Mouse (Mus musculus): ENCODE data around the gene Rnf130. TPM values are rescaled to one million over a fixed set of nuclear protein-coding genes. Genes with fewer than 3 reads are reported as not detected.

Gene Rnf130
- total and polyA plus RNA-seq, 3 experiments, result not detected

- dilution Hi-C loops (cut with MboI; ENCODE audit: extremely low pct_ligation_motif_present, extremely low pct_unique_long_range_greater_than_20kb, low sequenced_read_pairs), result no loop called here
- H3K4me1 ChIP-seq (ENCODE audit: control insufficient read depth in 1 of 2, insufficient read depth in 2 of 2), result peaks cover 0 to 5% of the 10 kb centered on the region in 2 experiments; a peak in 1 of 4 replicates
- TF ChIP-seq E2F4 (IDR thresholded peaks at IDR 0.05; ENCODE audit: insufficient replicate concordance, low read depth, low read length) (no peak), MAZ (IDR thresholded peaks at IDR 0.05; ENCODE audit: low read depth, low read length) (no peak), GABPA (IDR thresholded peaks at IDR 0.05; ENCODE audit: insufficient replicate concordance, low read depth, low read length) (no peak), NELFE (IDR thresholded peaks at IDR 0.05; ENCODE audit: low read depth, low read length) (no peak), CTCF (conservative IDR thresholded peaks at IDR 0.05 in 1 of 2, IDR thresholded peaks at IDR 0.05 in 1 of 2; ENCODE audit: low read depth in 2 of 2, low read length in 2 of 2) (no peak), MXI1 (IDR thresholded peaks at IDR 0.05; ENCODE audit: low read depth, low read length) (no peak), HCFC1 (IDR thresholded peaks at IDR 0.05; ENCODE audit: low read depth, low read length) (no peak), NRF1 (IDR thresholded peaks at IDR 0.05; ENCODE audit: low read depth, low read length) (no peak), UBTF (IDR thresholded peaks at IDR 0.05; ENCODE audit: low read depth, low read length) (no peak), ZMIZ1 (IDR thresholded peaks at IDR 0.05; ENCODE audit: low read depth, low read length) (no peak), ELF1 (IDR thresholded peaks at IDR 0.05; ENCODE audit: low read depth, low read length) (no peak), ETS1 (conservative IDR thresholded peaks at IDR 0.05; ENCODE audit: low read depth, low read length) (no peak), IRF4 (IDR thresholded peaks at IDR 0.05; ENCODE audit: low read depth, low read length) (no peak), EP300 (IDR thresholded peaks at IDR 0.05; ENCODE audit: low read length) (no peak), RAD21 (IDR thresholded peaks at IDR 0.05; ENCODE audit: low read depth, low read length) (no peak)
- H3K79me2 ChIP-seq (replicated peaks; ENCODE audit: control insufficient read depth, extremely low read depth, insufficient read depth, poor library complexity, severe bottlenecking), result no peaks in the 10 kb centered on the region
- no peak overlapping the region for H3K27ac ChIP-seq (ENCODE audit: insufficient read depth, low read depth)
- in situ Hi-C loops (cut with MboI; ENCODE audit: low pct_ligation_motif_present, low pct_unique_long_range_greater_than_20kb, low sequenced_read_pairs), result no loop called here
- no peak overlapping the region for H3K4me2 ChIP-seq (ENCODE audit: insufficient read depth, low read depth, poor library complexity, severe bottlenecking)
- no peaks in the 10 kb centered on the region for H3K36me3 ChIP-seq (replicated peaks in 1 of 2; ENCODE audit: control insufficient read depth in 1 of 2, insufficient read depth in 1 of 2, low read length in 1 of 2)
- no peak for DNase-seq (ENCODE audit: extremely low read depth)
- H3K4me3 ChIP-seq (replicated peaks in 1 of 3; ENCODE audit: low read depth in 2 of 3, low read length in 2 of 3, poor library complexity in 1 of 3), result no peak overlapping the region
- H3K27me3 ChIP-seq (replicated peaks), result no peaks in the 10 kb centered on the region
- H3K9ac ChIP-seq (ENCODE audit: insufficient read depth, low read depth), result no peak overlapping the region
- no peaks in the 10 kb centered on the region for H3K9me3 ChIP-seq (replicated peaks; ENCODE audit: low read length)
These were observed 25.2 kb downstream of the Rnf130 start for GRCm38 (mm10) chr11:50050392-50050791.

- H3K4me2 ChIP-seq (ENCODE audit: insufficient read depth, low read depth, poor library complexity, severe bottlenecking), result no peak overlapping the region
- no peak overlapping the region for H3K27ac ChIP-seq (ENCODE audit: insufficient read depth, low read depth)
- no peaks in the 10 kb centered on the region for H3K36me3 ChIP-seq (replicated peaks in 1 of 2; ENCODE audit: control insufficient read depth in 1 of 2, insufficient read depth in 1 of 2, low read length in 1 of 2)
- no peak for DNase-seq (ENCODE audit: extremely low read depth)
- H3K27me3 ChIP-seq (replicated peaks), result peaks cover 3% of the 10 kb centered on the region
- dilution Hi-C loops (cut with MboI; ENCODE audit: extremely low pct_ligation_motif_present, extremely low pct_unique_long_range_greater_than_20kb, low sequenced_read_pairs) (no loop called here), in situ Hi-C loops (cut with MboI; ENCODE audit: low pct_ligation_motif_present, low pct_unique_long_range_greater_than_20kb, low sequenced_read_pairs) (no loop called here)
- no peak for TF ChIP-seq E2F4 (IDR thresholded peaks at IDR 0.05; ENCODE audit: insufficient replicate concordance, low read depth, low read length)
- TF ChIP-seq ZKSCAN1 (IDR thresholded peaks at IDR 0.05; ENCODE audit: borderline replicate concordance, low read depth, low read length), result no peak
- TF ChIP-seq SMC3 (IDR thresholded peaks at IDR 0.05; ENCODE audit: low read depth, low read length), result no peak
- no peak for TF ChIP-seq CHD1 (IDR thresholded peaks at IDR 0.05; ENCODE audit: low read depth, low read length)
- TF ChIP-seq RCOR1 (conservative IDR thresholded peaks at IDR 0.05; ENCODE audit: low read depth, low read length), result no peak
- no peak for TF ChIP-seq IRF4 (IDR thresholded peaks at IDR 0.05; ENCODE audit: low read depth, low read length)
- TF ChIP-seq TBP (conservative IDR thresholded peaks at IDR 0.05; ENCODE audit: low read depth, low read length), result no peak
- TF ChIP-seq MXI1 (IDR thresholded peaks at IDR 0.05; ENCODE audit: low read depth, low read length), result no peak
- TF ChIP-seq POLR2A (IDR thresholded peaks at IDR 0.05; ENCODE audit: low read depth, low read length), result no peak
- no peak for TF ChIP-seq TCF12 (IDR thresholded peaks at IDR 0.05; ENCODE audit: low read depth, low read length)
- no peak for TF ChIP-seq MEF2A (IDR thresholded peaks at IDR 0.05; ENCODE audit: borderline replicate concordance, low read depth, low read length)
- no peak overlapping the region for H3K4me3 ChIP-seq (replicated peaks in 1 of 3; ENCODE audit: low read depth in 2 of 3, low read length in 2 of 3, poor library complexity in 1 of 3)
- no peak overlapping the region for H3K9ac ChIP-seq (ENCODE audit: insufficient read depth, low read depth)
- no peaks in the 10 kb centered on the region for H3K4me1 ChIP-seq (ENCODE audit: control insufficient read depth in 1 of 2, insufficient read depth in 2 of 2)
- H3K79me2 ChIP-seq (replicated peaks; ENCODE audit: control insufficient read depth, extremely low read depth, insufficient read depth, poor library complexity, severe bottlenecking), result no peaks in the 10 kb centered on the region
- no peaks in the 10 kb centered on the region for H3K9me3 ChIP-seq (replicated peaks; ENCODE audit: low read length)
These were observed 32.6 kb downstream of the Rnf130 start for GRCm38 (mm10) chr11:50057713-50058112.
